In genomic region chr13:60011092-60011491, GRCm38 (mm10) we compare ENCODE assay signal across 24 mouse cellular contexts.
A peak's percentile ranks its signal among the peaks of the same experiment; 100 is the strongest.
DNase-seq lines count a peak whose midpoint lies in the region; ATAC-seq and TF ChIP-seq lines count a peak whose summit lies in the region.
"Had no signal": no experiment of that assay in that cellular context is flagged by ENCODE, and none has a peak within 500 bp of the region (broad histone marks: within the 10 kb centered on the region; RNA-seq: fewer than 3 reads in every experiment).

No protein-coding gene starts in this region.

- H3K9me3 ChIP-seq in embryonic facial prominence, embryonic 14.5 days (ENCODE audit: control insufficient read depth, low read length) = no peaks in the 10 kb centered on the region
- H3K9me3 ChIP-seq in embryonic facial prominence, embryonic 10.5 days = no peaks in the 10 kb centered on the region
- no peaks in the 10 kb centered on the region for H3K9me3 ChIP-seq in limb, embryonic 12.5 days
- no peaks in the 10 kb centered on the region for H3K9me3 ChIP-seq in limb, embryonic 15.5 days
- H3K9me3 ChIP-seq in intestine, embryonic 16.5 days (ENCODE audit: control insufficient read depth, low read length) = no peaks in the 10 kb centered on the region
- no peaks in the 10 kb centered on the region for H3K9me3 ChIP-seq in liver, embryonic 11.5 days (ENCODE audit: control insufficient read depth, low read length)
- H3K9me3 ChIP-seq: embryonic facial prominence, embryonic 12.5 days; embryonic facial prominence, embryonic 15.5 days; forebrain, embryonic 13.5 days; forebrain, embryonic 15.5 days had no signal

- H3K9ac ChIP-seq in embryonic facial prominence, embryonic 14.5 days (ENCODE audit: low read depth, low read length) = no peak overlapping the region
- H3K9ac ChIP-seq in limb, embryonic 12.5 days (replicated peaks) = no peak overlapping the region
- no peak overlapping the region for H3K9ac ChIP-seq in limb, embryonic 15.5 days
- no peak overlapping the region for H3K9ac ChIP-seq in intestine, embryonic 16.5 days (ENCODE audit: low read depth, low read length)
- no peak overlapping the region for H3K9ac ChIP-seq in liver, embryonic 11.5 days (ENCODE audit: low read depth, low read length)
- H3K9ac ChIP-seq: embryonic facial prominence, embryonic 12.5 days; embryonic facial prominence, embryonic 15.5 days; forebrain, embryonic 13.5 days; forebrain, embryonic 15.5 days; forebrain, postnatal 0 days had no signal

- TF ChIP-seq POLR2A in embryonic fibroblast, embryonic 13.5 days (IDR thresholded peaks at IDR 0.05; ENCODE audit: low read depth, low read length) = no peak

- H3K36me3 ChIP-seq in embryonic facial prominence, embryonic 14.5 days (ENCODE audit: control insufficient read depth, insufficient read depth, low read length) = no peaks in the 10 kb centered on the region
- no peaks in the 10 kb centered on the region for H3K36me3 ChIP-seq in embryonic facial prominence, embryonic 10.5 days (replicated peaks)
- H3K36me3 ChIP-seq in limb, embryonic 12.5 days = no peaks in the 10 kb centered on the region
- no peaks in the 10 kb centered on the region for H3K36me3 ChIP-seq in limb, embryonic 15.5 days
- H3K36me3 ChIP-seq in intestine, embryonic 16.5 days (ENCODE audit: control insufficient read depth, insufficient read depth, low read length) = no peaks in the 10 kb centered on the region
- H3K36me3 ChIP-seq in liver, embryonic 11.5 days (ENCODE audit: control insufficient read depth, insufficient read depth, low read length) = no peaks in the 10 kb centered on the region
- H3K36me3 ChIP-seq: embryonic facial prominence, embryonic 12.5 days; embryonic facial prominence, embryonic 15.5 days; forebrain, embryonic 15.5 days had no signal

- no peak for ATAC-seq in embryonic facial prominence, embryonic 14.5 days (ENCODE audit: low read depth)
- no peak for ATAC-seq in limb, embryonic 12.5 days (ENCODE audit: insufficient number of reproducible peaks, insufficient read depth, low FRiP score, low TSS enrichment, low read depth)
- ATAC-seq in limb, embryonic 15.5 days (ENCODE audit: insufficient number of reproducible peaks, low FRiP score, low TSS enrichment, low read depth) = no peak
- ATAC-seq in intestine, embryonic 16.5 days = no peak
- no peak for ATAC-seq in liver, embryonic 11.5 days (replicated peaks; ENCODE audit: low FRiP score)
- ATAC-seq: forebrain, embryonic 13.5 days; forebrain, embryonic 15.5 days; forebrain, postnatal 0 days had no signal

- no peak overlapping the region for H3K4me3 ChIP-seq in embryonic facial prominence, embryonic 14.5 days (ENCODE audit: low read depth, low read length)
- no peak overlapping the region for H3K4me3 ChIP-seq in embryonic facial prominence, embryonic 10.5 days
- no peak overlapping the region for H3K4me3 ChIP-seq in embryonic fibroblast, embryonic 13.5 days (ENCODE audit: insufficient read depth, low read length)
- no peak overlapping the region for H3K4me3 ChIP-seq in limb, embryonic 12.5 days (replicated peaks)
- H3K4me3 ChIP-seq in limb, embryonic 15.5 days = no peak overlapping the region
- no peak overlapping the region for H3K4me3 ChIP-seq in intestine, embryonic 16.5 days (ENCODE audit: low read length)
- no peak overlapping the region for H3K4me3 ChIP-seq in liver, embryonic 11.5 days (ENCODE audit: low read depth, low read length)
- H3K4me3 ChIP-seq: embryonic facial prominence, embryonic 12.5 days; embryonic facial prominence, embryonic 15.5 days; forebrain, embryonic 13.5 days; forebrain, embryonic 15.5 days had no signal

- no peak overlapping the region for H3K4me2 ChIP-seq in embryonic facial prominence, embryonic 14.5 days (ENCODE audit: low read depth, low read length)
- H3K4me2 ChIP-seq in limb, embryonic 12.5 days = no peak overlapping the region
- no peak overlapping the region for H3K4me2 ChIP-seq in limb, embryonic 15.5 days
- H3K4me2 ChIP-seq in intestine, embryonic 16.5 days (ENCODE audit: low read depth, low read length) = no peak overlapping the region
- no peak overlapping the region for H3K4me2 ChIP-seq in liver, embryonic 11.5 days
- H3K4me2 ChIP-seq: embryonic facial prominence, embryonic 12.5 days; embryonic facial prominence, embryonic 15.5 days; forebrain, embryonic 13.5 days; forebrain, embryonic 15.5 days had no signal

- H3K27ac ChIP-seq in embryonic facial prominence, embryonic 14.5 days (replicated peaks; ENCODE audit: low read depth, low read length) = no peak overlapping the region; the same call in 1 of the 2 replicates
- H3K27ac ChIP-seq in embryonic facial prominence, embryonic 10.5 days (replicated peaks) = no peak overlapping the region
- peak overlapping the region; percentile 85; the same call in 1 of the 2 replicates for H3K27ac ChIP-seq in embryonic fibroblast, embryonic 13.5 days (ENCODE audit: insufficient read depth, low read length)
- H3K27ac ChIP-seq in limb, embryonic 12.5 days = peak overlapping the region; percentile 25; the same call in 1 of the 2 replicates
- H3K27ac ChIP-seq in limb, embryonic 15.5 days = peak overlapping the region; percentile 84
- H3K27ac ChIP-seq in intestine, embryonic 16.5 days (ENCODE audit: low read length) = no peak overlapping the region
- no peak overlapping the region for H3K27ac ChIP-seq in liver, embryonic 11.5 days (ENCODE audit: low read depth, low read length)
- H3K27ac ChIP-seq: embryonic facial prominence, embryonic 12.5 days; forebrain, embryonic 13.5 days; forebrain, embryonic 15.5 days had no signal

- peaks cover 48% of the 10 kb centered on the region for H3K4me1 ChIP-seq in embryonic facial prominence, embryonic 14.5 days (ENCODE audit: control insufficient read depth, insufficient read depth, low read length)
- peaks cover 23% of the 10 kb centered on the region for H3K4me1 ChIP-seq in embryonic facial prominence, embryonic 10.5 days
- H3K4me1 ChIP-seq in embryonic fibroblast, embryonic 13.5 days (ENCODE audit: control insufficient read depth, insufficient read depth, low read length) = peaks cover 17% of the 10 kb centered on the region
- peaks cover 70% of the 10 kb centered on the region for H3K4me1 ChIP-seq in limb, embryonic 12.5 days (replicated peaks)
- peaks cover 48% of the 10 kb centered on the region for H3K4me1 ChIP-seq in limb, embryonic 15.5 days
- H3K4me1 ChIP-seq in intestine, embryonic 16.5 days (ENCODE audit: control insufficient read depth, insufficient read depth, low read length) = peaks cover 5% of the 10 kb centered on the region; the same call in 1 of the 2 replicates
- H3K4me1 ChIP-seq in liver, embryonic 11.5 days (replicated peaks; ENCODE audit: control insufficient read depth, insufficient read depth, low read length) = no peaks in the 10 kb centered on the region

- TF ChIP-seq CTCF in embryonic fibroblast, embryonic 13.5 days (IDR thresholded peaks at IDR 0.05; ENCODE audit: borderline replicate concordance, insufficient read depth, low read length) = no peak

- peak; percentile 50 for DNase-seq in embryonic facial prominence, embryonic 14.5 days (ENCODE audit: low spot score)
- no peak for DNase-seq in embryonic facial prominence, embryonic 10.5 days (ENCODE audit: low spot score)
- DNase-seq in liver = no peak
- DNase-seq in liver, embryonic 11.5 days (ENCODE audit: low spot score) = no peak
- DNase-seq: adrenal gland, adult 2 months; adrenal gland, postnatal 10 days; adrenal gland, postnatal 25 days; B cell, adult 2 months; cerebellum, adult 11 months; cerebellum, adult 18-20 months; cerebellum, adult 8-10 months; cerebellum, adult 9-11 months; cerebellum, postnatal 14 days; cerebellum, postnatal 36 days; embryo, embryonic 11 days; forebrain, postnatal 0 days had no signal

- no peaks in the 10 kb centered on the region for H3K27me3 ChIP-seq in embryonic facial prominence, embryonic 14.5 days (replicated peaks; ENCODE audit: control insufficient read depth, insufficient read depth, low read length)
- H3K27me3 ChIP-seq in embryonic facial prominence, embryonic 10.5 days (replicated peaks; ENCODE audit: low read depth, poor library complexity, severe bottlenecking) = no peaks in the 10 kb centered on the region
- H3K27me3 ChIP-seq in limb, embryonic 12.5 days = no peaks in the 10 kb centered on the region
- no peaks in the 10 kb centered on the region for H3K27me3 ChIP-seq in limb, embryonic 15.5 days
- H3K27me3 ChIP-seq in intestine, embryonic 16.5 days (replicated peaks; ENCODE audit: control insufficient read depth, insufficient read depth, low read length) = no peaks in the 10 kb centered on the region
- no peaks in the 10 kb centered on the region for H3K27me3 ChIP-seq in liver, embryonic 11.5 days (replicated peaks; ENCODE audit: control insufficient read depth, insufficient read depth, low read length)
- H3K27me3 ChIP-seq: embryonic facial prominence, embryonic 12.5 days; embryonic facial prominence, embryonic 15.5 days; forebrain, embryonic 13.5 days; forebrain, embryonic 15.5 days had no signal

- 61% methylated on average over 2 of the region's 2 CpGs for WGBS in embryonic facial prominence, embryonic 14.5 days
- WGBS in embryonic facial prominence, embryonic 10.5 days = 87% methylated on average over 2 of the region's 2 CpGs
- WGBS in limb, embryonic 12.5 days = 76% methylated on average over 2 of the region's 2 CpGs
- 73% methylated on average over 2 of the region's 2 CpGs for WGBS in limb, embryonic 15.5 days
- WGBS in intestine, embryonic 16.5 days = 69% methylated on average over 2 of the region's 2 CpGs
- WGBS in liver, embryonic 11.5 days = 86% methylated on average over 2 of the region's 2 CpGs

Comparison
In these comparisons a context has a peak if more than half of its experiments do, and no peak if none do; other contexts are left out.
1. H3K27ac ChIP-seq: peak in embryonic fibroblast, embryonic 13.5 days (single experiment), limb, embryonic 12.5 days (single experiment) and limb, embryonic 15.5 days (single experiment); none in embryonic facial prominence, embryonic 14.5 days (single experiment), embryonic facial prominence, embryonic 10.5 days (single experiment), intestine, embryonic 16.5 days (single experiment) and liver, embryonic 11.5 days (single experiment).